Mouse (Mus musculus): Measurements from ENCODE around the gene Atn1. TPM values are rescaled to one million over a fixed set of nuclear protein-coding genes. Genes with fewer than 3 reads are reported as not detected.
"Not testable (repeated sequence)": the region's sequence is repeated elsewhere in the genome, so short reads cannot be mapped to it uniquely, and the experiment has no call there.

Atn1 gene
- 17.5 and 17.7 TPM in 2 replicates for polyA plus RNA-seq (2014; fragmentation: Nextera tagmentation; extraction: Ambion mirVana)

DNA sequence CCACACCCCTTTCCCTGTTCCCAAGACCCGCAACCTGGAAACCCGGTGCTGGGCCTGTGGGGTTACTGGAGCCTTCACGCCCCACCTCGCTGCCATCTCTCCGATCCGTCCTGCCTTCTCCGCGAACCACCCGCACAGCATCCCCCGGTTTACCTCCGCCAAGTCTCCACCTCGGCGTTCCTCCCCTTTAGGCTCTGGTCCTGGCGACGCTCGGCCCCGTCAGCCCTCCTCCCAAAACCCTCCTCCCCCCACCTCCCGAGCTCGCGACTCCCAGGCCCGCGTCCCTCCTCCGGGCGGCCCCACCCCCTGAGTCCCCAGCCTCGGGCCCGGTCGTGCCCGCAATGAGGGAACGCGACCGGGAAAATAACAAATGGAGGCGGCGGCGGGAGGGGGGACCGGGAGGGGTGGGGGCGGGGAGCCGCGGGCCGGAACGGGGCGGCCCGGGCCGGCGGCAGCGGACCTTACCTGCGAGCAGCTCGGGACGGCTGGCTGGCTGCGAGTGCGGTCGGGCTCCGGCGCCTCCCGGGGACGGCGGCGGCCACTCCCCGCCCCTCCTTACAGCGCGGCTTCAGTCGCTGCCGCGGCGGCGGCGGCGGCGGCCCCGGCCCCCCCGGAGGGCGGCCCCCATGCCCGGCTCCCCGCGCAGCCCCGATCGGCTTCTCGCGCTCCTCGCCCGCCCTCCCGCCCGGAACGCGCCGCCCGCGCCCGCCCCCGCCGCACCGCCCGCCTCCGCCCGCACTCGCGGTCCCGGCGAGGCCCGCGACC is at the start of gene Atn1, which contains the start of gene Gm45234:
Gene Atn1, minus strand, starts transcription at position 694 of the 765 bp plus-strand sequence.
Gene Gm45234, minus strand, starts transcription at position 191 of the 765 bp plus-strand sequence.
- H3K36me3 ChIP-seq (ENCODE audit: control insufficient read depth, insufficient read depth, low read length) = peaks cover 5% of the 10 kb centered on the region; the same call in 1 of the 2 replicates
- peak; percentile 54 for ATAC-seq (ENCODE audit: low FRiP score, low TSS enrichment)
- no peaks in the 10 kb centered on the region for H3K9me3 ChIP-seq (ENCODE audit: control insufficient read depth, low read length)
- H3K27ac ChIP-seq (ENCODE audit: low read depth, low read length) = peak within 1 kb of the TSS; percentile 98
- H3K4me3 ChIP-seq (ENCODE audit: low read length) = peak within 1 kb of the TSS; percentile 88
- peak within 1 kb of the TSS; percentile 70 for H3K4me2 ChIP-seq (replicated peaks; ENCODE audit: low read depth, low read length)
- WGBS = under 1% methylated on average over 44 of the region's 100 CpGs
- peak within 1 kb of the TSS; percentile 97 for H3K9ac ChIP-seq (ENCODE audit: low read depth, low read length)
- peaks cover 43% of the 10 kb centered on the region for H3K4me1 ChIP-seq (ENCODE audit: control insufficient read depth, insufficient read depth, low read length)
- H3K27me3 ChIP-seq (ENCODE audit: control insufficient read depth, insufficient read depth, low read length) = no peaks in the 10 kb centered on the region

DNA sequence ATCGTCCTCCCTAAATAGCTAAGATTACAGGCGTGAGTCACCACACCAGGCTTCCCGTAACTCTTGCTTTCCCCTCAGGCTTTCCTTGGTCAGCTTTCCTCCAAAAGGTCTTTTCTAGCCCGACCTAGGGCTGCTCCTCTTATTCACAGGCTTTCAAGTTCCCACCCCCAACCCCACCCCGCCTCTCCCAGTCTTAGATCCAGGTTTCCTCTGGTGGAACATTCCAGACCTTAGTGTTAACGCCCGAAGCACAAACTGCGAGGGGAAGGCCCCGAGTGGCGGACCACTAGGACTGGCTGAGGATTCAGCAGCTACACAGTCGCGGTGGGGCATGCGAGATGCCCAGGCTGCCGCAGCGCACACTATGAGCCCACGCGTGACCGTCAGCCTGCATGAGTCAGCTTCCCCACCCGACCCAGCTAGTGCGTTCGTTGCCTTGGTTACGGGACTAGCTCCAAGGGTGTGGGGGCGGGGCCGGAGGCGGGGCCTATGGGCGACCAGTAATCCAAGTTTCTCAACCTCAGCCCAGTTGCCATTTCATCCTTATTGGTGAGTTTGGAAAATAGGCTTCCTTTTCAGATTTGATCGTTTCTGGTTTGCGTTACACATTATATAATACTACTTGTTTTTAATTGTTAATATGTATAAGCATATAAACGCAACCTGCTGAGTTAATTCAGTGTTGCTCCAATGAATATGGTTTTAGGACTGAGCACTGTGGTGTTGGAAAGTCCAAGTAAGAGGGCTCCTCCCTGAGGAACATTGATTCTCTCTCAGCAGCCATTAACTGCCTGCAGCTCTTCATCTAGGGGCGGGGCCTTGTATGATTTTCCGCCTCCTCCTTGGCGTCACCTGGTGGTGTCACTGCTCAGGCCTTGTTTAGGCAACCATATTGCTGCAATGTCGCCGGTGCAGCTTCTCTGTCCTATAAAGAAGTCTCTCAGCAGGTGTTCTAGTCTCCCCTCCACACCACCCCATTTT is 49.3 kb upstream of the Atn1 start:
- under 1% methylated on average over 34 of the region's 34 CpGs for WGBS

DNA sequence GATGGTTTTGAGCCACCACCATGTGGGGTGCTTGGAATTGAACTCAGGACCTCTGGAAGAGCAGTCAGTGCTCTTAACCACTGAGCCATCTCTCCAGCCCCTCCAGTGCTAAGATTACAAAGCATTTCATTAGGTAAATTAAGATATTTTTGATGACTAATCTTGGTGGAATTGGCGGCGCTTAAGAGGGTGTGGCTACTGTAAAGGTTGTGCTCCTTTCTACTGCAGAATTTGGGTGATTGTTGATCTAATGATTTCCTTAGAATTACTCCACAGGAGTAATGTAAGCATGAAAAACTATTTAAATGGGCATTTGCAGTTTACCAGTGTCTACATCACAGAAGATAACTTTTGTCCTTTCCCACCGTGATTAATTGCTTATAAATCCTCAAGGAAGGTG is 48.0 kb upstream of the Atn1 start:
- no peak overlapping the region for H3K4me2 ChIP-seq (replicated peaks; ENCODE audit: low read depth, low read length)
- WGBS = 87% methylated on average over 3 of the region's 3 CpGs
- H3K4me3 ChIP-seq (ENCODE audit: low read length) = no peak overlapping the region
- H3K27ac ChIP-seq (ENCODE audit: low read depth, low read length) = no peak overlapping the region
- no peaks in the 10 kb centered on the region for H3K36me3 ChIP-seq (ENCODE audit: control insufficient read depth, insufficient read depth, low read length)
- peaks cover 12% of the 10 kb centered on the region; the same call in 1 of the 2 replicates for H3K4me1 ChIP-seq (ENCODE audit: control insufficient read depth, insufficient read depth, low read length)
- H3K9ac ChIP-seq (ENCODE audit: low read depth, low read length) = no peak overlapping the region
- no peaks in the 10 kb centered on the region for H3K9me3 ChIP-seq (ENCODE audit: control insufficient read depth, low read length)
- ATAC-seq (ENCODE audit: low FRiP score, low TSS enrichment) = no peak
- no peaks in the 10 kb centered on the region for H3K27me3 ChIP-seq (ENCODE audit: control insufficient read depth, insufficient read depth, low read length)

More for the DNA sequence above, 49.3 kb upstream of the Atn1 start:
- peaks cover 21% of the 10 kb centered on the region for H3K4me1 ChIP-seq (ENCODE audit: control insufficient read depth, insufficient read depth, low read length)
- no peaks in the 10 kb centered on the region for H3K9me3 ChIP-seq (ENCODE audit: control insufficient read depth, low read length)
- peak overlapping the region; percentile 57 for H3K4me2 ChIP-seq (replicated peaks; ENCODE audit: low read depth, low read length)
- peak; percentile 76 for ATAC-seq (ENCODE audit: low FRiP score, low TSS enrichment)
- peak overlapping the region; percentile 41 for H3K4me3 ChIP-seq (ENCODE audit: low read length)
- H3K27ac ChIP-seq (ENCODE audit: low read depth, low read length) = peak overlapping the region; percentile 89
- peak overlapping the region; percentile 47 for H3K9ac ChIP-seq (ENCODE audit: low read depth, low read length)
- no peaks in the 10 kb centered on the region for H3K27me3 ChIP-seq (ENCODE audit: control insufficient read depth, insufficient read depth, low read length)
- H3K36me3 ChIP-seq (ENCODE audit: control insufficient read depth, insufficient read depth, low read length) = peaks cover 8% of the 10 kb centered on the region; the same call in 1 of the 2 replicates

DNA sequence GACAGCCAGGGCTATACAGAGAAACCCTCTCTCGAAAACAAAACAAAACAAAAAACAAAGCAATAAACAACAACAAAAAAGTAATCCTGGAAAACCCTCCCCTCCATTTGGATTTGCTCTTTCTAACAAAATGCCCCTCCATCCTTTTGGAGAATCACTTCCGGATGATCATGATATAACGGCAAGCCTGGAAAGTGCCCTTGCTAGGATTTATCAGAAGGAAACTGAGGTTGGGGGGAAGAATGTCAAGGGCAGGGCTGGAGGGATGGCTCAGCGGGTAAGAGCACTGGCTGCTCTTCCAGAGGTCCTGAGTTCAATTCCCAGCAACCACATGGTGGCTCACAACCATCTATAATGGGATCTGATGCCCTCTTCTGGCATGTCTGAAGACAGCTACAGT is 47.4 kb upstream of the Atn1 start:
- not testable (repeated sequence) for H3K9ac ChIP-seq (ENCODE audit: low read depth, low read length); H3K4me2 ChIP-seq (replicated peaks; ENCODE audit: low read depth, low read length); ATAC-seq (ENCODE audit: low FRiP score, low TSS enrichment); H3K9me3 ChIP-seq (ENCODE audit: control insufficient read depth, low read length); H3K36me3 ChIP-seq (ENCODE audit: control insufficient read depth, insufficient read depth, low read length); H3K4me3 ChIP-seq (ENCODE audit: low read length); H3K27ac ChIP-seq (ENCODE audit: low read depth, low read length); H3K27me3 ChIP-seq (ENCODE audit: control insufficient read depth, insufficient read depth, low read length)
- 97% methylated on average over 4 of the region's 4 CpGs for WGBS
- peaks cover 12% of the 10 kb centered on the region; the same call in 1 of the 2 replicates for H3K4me1 ChIP-seq (ENCODE audit: control insufficient read depth, insufficient read depth, low read length)

DNA sequence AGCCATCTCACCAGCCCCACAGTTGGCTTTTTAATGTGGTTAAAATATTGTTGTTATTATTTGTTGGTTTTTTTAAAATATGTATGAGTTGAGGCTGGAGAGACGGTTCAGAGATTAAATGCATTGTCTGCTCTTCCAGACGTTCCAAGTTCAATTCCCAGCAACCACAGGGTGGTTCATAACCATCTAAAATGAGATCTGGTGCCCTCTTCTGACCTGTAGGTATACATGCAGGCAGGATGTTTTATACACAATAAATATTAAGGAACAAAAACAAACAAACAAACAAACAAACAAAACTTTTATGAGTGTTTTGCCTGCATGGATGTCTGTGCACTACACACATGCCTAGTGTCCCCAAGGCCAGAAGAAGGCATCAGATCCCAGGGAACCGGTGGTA is 46.7 kb upstream of the Atn1 start:
- no peak overlapping the region for H3K27ac ChIP-seq (ENCODE audit: low read depth, low read length)
- WGBS = 82% methylated on average over 3 of the region's 3 CpGs
- no peak for ATAC-seq (ENCODE audit: low FRiP score, low TSS enrichment)

DNA sequence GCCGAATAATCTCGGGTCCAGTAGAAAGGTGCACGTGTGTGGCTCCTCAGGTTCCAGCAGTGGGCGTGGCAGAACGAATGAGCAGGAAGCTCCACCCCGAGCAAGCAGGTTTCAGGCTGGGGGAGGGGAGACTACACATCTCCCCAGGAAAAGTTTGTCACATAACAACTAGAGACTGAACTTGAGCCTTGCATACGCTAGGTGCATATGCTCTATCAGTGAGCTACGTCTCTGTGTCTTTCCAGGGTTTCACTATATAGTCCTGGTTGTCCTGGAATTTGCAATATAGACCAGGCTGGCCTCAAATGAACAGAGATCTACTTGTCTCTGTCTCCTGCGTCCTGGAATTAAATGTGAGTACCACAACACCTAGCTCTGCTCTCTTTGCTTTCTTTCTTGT is 46.1 kb upstream of the Atn1 start:
- not testable (repeated sequence) for ATAC-seq (ENCODE audit: low FRiP score, low TSS enrichment); H3K36me3 ChIP-seq (ENCODE audit: control insufficient read depth, insufficient read depth, low read length); H3K9ac ChIP-seq (ENCODE audit: low read depth, low read length); H3K9me3 ChIP-seq (ENCODE audit: control insufficient read depth, low read length); H3K27ac ChIP-seq (ENCODE audit: low read depth, low read length); H3K27me3 ChIP-seq (ENCODE audit: control insufficient read depth, insufficient read depth, low read length); H3K4me1 ChIP-seq (ENCODE audit: control insufficient read depth, insufficient read depth, low read length)
- WGBS = 12% methylated on average over 6 of the region's 9 CpGs
- Histone ChIP-seq H3K4me3 (ENCODE audit: low read length) (peak overlapping the region; percentile 10; the same call in 1 of the 2 replicates), H3K4me2 (replicated peaks; ENCODE audit: low read depth, low read length) (peak overlapping the region; percentile 21; the same call in 1 of the 2 replicates)

More for the DNA sequence above, 46.7 kb upstream of the Atn1 start:
- no peak overlapping the region for H3K4me3 ChIP-seq (ENCODE audit: low read length)
- H3K27me3 ChIP-seq (ENCODE audit: control insufficient read depth, insufficient read depth, low read length) = no peaks in the 10 kb centered on the region
- no peaks in the 10 kb centered on the region for H3K9me3 ChIP-seq (ENCODE audit: control insufficient read depth, low read length)
- no peak overlapping the region for H3K9ac ChIP-seq (ENCODE audit: low read depth, low read length)
- peaks cover 10% of the 10 kb centered on the region; the same call in 1 of the 2 replicates for H3K4me1 ChIP-seq (ENCODE audit: control insufficient read depth, insufficient read depth, low read length)
- H3K4me2 ChIP-seq (replicated peaks; ENCODE audit: low read depth, low read length) = no peak overlapping the region
- no peaks in the 10 kb centered on the region for H3K36me3 ChIP-seq (ENCODE audit: control insufficient read depth, insufficient read depth, low read length)

- H3K4me2 ChIP-seq (replicated peaks; ENCODE audit: low read depth, low read length) = no peak overlapping the region
- no peaks in the 10 kb centered on the region for H3K4me1 ChIP-seq (ENCODE audit: control insufficient read depth, insufficient read depth, low read length)
- WGBS = 75% methylated on average over 2 of the region's 2 CpGs
- H3K4me3 ChIP-seq (ENCODE audit: low read length) = no peak overlapping the region
- H3K27me3 ChIP-seq (ENCODE audit: control insufficient read depth, insufficient read depth, low read length) = no peaks in the 10 kb centered on the region
- no peak overlapping the region for H3K9ac ChIP-seq (ENCODE audit: low read depth, low read length)
- peak overlapping the region; percentile 45; the same call in 1 of the 2 replicates for H3K27ac ChIP-seq (ENCODE audit: low read depth, low read length)
- ATAC-seq (ENCODE audit: low FRiP score, low TSS enrichment) = peak; percentile 35; the same call in 1 of the 2 replicates
- H3K36me3 ChIP-seq (ENCODE audit: control insufficient read depth, insufficient read depth, low read length) = no peaks in the 10 kb centered on the region
- no peaks in the 10 kb centered on the region for H3K9me3 ChIP-seq (ENCODE audit: control insufficient read depth, low read length)
Measured at GRCm38 (mm10) chr6:124796200-124796599, 39.9 kb upstream of the Atn1 start.

- WGBS = 78% methylated on average over 4 of the region's 4 CpGs
- no peaks in the 10 kb centered on the region for H3K27me3 ChIP-seq (ENCODE audit: control insufficient read depth, insufficient read depth, low read length)
- H3K4me3 ChIP-seq (ENCODE audit: low read length) = no peak overlapping the region
- H3K4me2 ChIP-seq (replicated peaks; ENCODE audit: low read depth, low read length) = no peak overlapping the region
- no peaks in the 10 kb centered on the region for H3K4me1 ChIP-seq (ENCODE audit: control insufficient read depth, insufficient read depth, low read length)
- H3K9me3 ChIP-seq (ENCODE audit: control insufficient read depth, low read length) = no peaks in the 10 kb centered on the region
- no peaks in the 10 kb centered on the region for H3K36me3 ChIP-seq (ENCODE audit: control insufficient read depth, insufficient read depth, low read length)
- H3K9ac ChIP-seq (ENCODE audit: low read depth, low read length) = no peak overlapping the region
- H3K27ac ChIP-seq (ENCODE audit: low read depth, low read length) = peak overlapping the region; percentile 45; the same call in 1 of the 2 replicates
- peak; percentile 46; the same call in 1 of the 2 replicates for ATAC-seq (ENCODE audit: low FRiP score, low TSS enrichment)
Measured at GRCm38 (mm10) chr6:124795781-124796180, 39.5 kb upstream of the Atn1 start.
